Mouse (Mus musculus) ES-Bruce4 (cell line): ENCODE results near the gene Zranb3. TPM values are rescaled to one million over a fixed set of nuclear protein-coding genes. Genes with fewer than 3 reads are reported as not detected.

ENCODE experiments used
- H3K27ac ChIP-seq: 2 replicates; pipeline ENCODE4 v1.5.1; 2012; ENCODE audit warnings: low read length, inconsistent platforms; ENCODE audit not compliant: insufficient read depth
- H3K27me3 ChIP-seq: 2 replicates; pipeline ENCODE4 v1.6.1; 2012; ENCODE audit warnings: mild to moderate bottlenecking, low read length, inconsistent platforms; ENCODE audit not compliant: control insufficient read depth, poor library complexity, insufficient read depth, severe bottlenecking
- H3K36me3 ChIP-seq: 2 replicates; pipeline ENCODE4 v1.6.1; 2012; ENCODE audit warnings: inconsistent platforms, mild to moderate bottlenecking, low read length, moderate library complexity; ENCODE audit not compliant: control insufficient read depth, poor library complexity, insufficient read depth, severe bottlenecking
- H3K4me1 ChIP-seq: one replicate; pipeline ENCODE4 v1.8.1; 2011; ENCODE audit warnings: low read length; ENCODE audit not compliant: control insufficient read depth, insufficient read depth
- H3K4me3 ChIP-seq: 2 replicates; pipeline ENCODE4 v1.5.1; 2011; ENCODE audit warnings: low read depth, mild to moderate bottlenecking, low read length
- H3K9ac ChIP-seq: 2 replicates; pipeline ENCODE4 v1.6.1; 2012; ENCODE audit warnings: low read depth, mild to moderate bottlenecking, inconsistent platforms; ENCODE audit not compliant: poor library complexity, severe bottlenecking
- H3K9me3 ChIP-seq: replicated peaks from 2 replicates; pipeline ENCODE4 v1.6.1; 2012; ENCODE audit warnings: mild to moderate bottlenecking, low read length, inconsistent platforms; ENCODE audit not compliant: control insufficient read depth, poor library complexity, insufficient read depth, severe bottlenecking
- CTCF ChIP-seq: IDR thresholded peaks from one replicate; pipeline ENCODE4 v1.8.1; 2011; ENCODE audit warnings: low read depth, low read length
- EP300 ChIP-seq: IDR thresholded peaks from 2 replicates; pipeline ENCODE4 v1.6.1; 2011; ENCODE audit warnings: low read depth, low read length; ENCODE audit not compliant: insufficient read depth
- POLR2A ChIP-seq: IDR thresholded peaks from one replicate; pipeline ENCODE4 v1.8.1; 2011; ENCODE audit warnings: low read length; ENCODE audit not compliant: insufficient read depth
- polyA plus RNA-seq: library from polyadenylated mRNA; stranded (reverse); fragments of >200 nt; gene quantifications from 2 replicates; pipeline ENCODE4 v1.2.4, GENCODE M21; 2011; ENCODE audit warnings: low read depth; ENCODE audit not compliant: missing spikeins, insufficient read depth, insufficient read length

Gene Zranb3
- polyA plus RNA-seq, 1 experiment = 55.7 TPM

- H3K9me3 ChIP-seq = no peaks in the 10 kb centered on the region
- no peaks in the 10 kb centered on the region for H3K27me3 ChIP-seq
- H3K4me3 ChIP-seq = no peak overlapping the region
- no peaks in the 10 kb centered on the region for H3K4me1 ChIP-seq
- no peaks in the 10 kb centered on the region for H3K36me3 ChIP-seq
- no peak for TF ChIP-seq CTCF
- TF ChIP-seq EP300 = no peak
- TF ChIP-seq POLR2A = no peak
- H3K9ac ChIP-seq = no peak overlapping the region
- H3K27ac ChIP-seq = no peak overlapping the region
Observed at GRCm38 (mm10) chr1:127982268-127982667, 120.6 kb downstream of the Zranb3 start.

GRCm38 (mm10) chr1:127980911-127981559 lies 121.8 kb downstream of the Zranb3 start:
- Histone ChIP-seq H3K4me3 (no peak overlapping the region), H3K9me3 (no peaks in the 10 kb centered on the region), H3K36me3 (no peaks in the 10 kb centered on the region), H3K27ac (no peak overlapping the region), H3K27me3 (no peaks in the 10 kb centered on the region), H3K9ac (no peak overlapping the region), H3K4me1 (no peaks in the 10 kb centered on the region)
- TF ChIP-seq EP300 (no peak), CTCF (no peak), POLR2A (no peak)

DNA sequence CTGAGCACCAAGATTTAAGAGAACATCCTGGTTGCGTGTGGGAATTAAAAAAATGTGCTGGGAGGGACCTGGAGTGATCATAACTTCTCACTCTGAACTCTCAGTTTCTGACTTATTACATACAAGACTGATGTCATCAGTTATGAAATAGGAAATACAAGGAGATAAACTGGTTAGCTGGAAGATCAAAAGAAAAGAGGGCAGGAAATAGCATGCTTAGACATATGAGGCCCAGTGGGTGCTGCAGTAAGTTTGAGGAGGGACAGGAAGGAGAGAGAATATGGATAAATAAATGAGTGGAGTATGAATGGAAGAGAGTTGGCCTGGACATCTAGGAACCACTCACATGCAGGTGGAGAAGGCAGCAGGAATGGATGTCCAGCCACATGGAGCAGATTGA lies 124.7 kb downstream of the Zranb3 start:
- Histone ChIP-seq H3K4me3 (no peak overlapping the region), H3K27ac (no peak overlapping the region), H3K27me3 (no peaks in the 10 kb centered on the region), H3K36me3 (peaks cover 2% of the 10 kb centered on the region; the same call in 1 of the 2 replicates), H3K4me1 (no peaks in the 10 kb centered on the region), H3K9me3 (no peaks in the 10 kb centered on the region), H3K9ac (no peak overlapping the region)
- no peak for TF ChIP-seq POLR2A
- TF ChIP-seq EP300 = no peak
- TF ChIP-seq CTCF = no peak

DNA sequence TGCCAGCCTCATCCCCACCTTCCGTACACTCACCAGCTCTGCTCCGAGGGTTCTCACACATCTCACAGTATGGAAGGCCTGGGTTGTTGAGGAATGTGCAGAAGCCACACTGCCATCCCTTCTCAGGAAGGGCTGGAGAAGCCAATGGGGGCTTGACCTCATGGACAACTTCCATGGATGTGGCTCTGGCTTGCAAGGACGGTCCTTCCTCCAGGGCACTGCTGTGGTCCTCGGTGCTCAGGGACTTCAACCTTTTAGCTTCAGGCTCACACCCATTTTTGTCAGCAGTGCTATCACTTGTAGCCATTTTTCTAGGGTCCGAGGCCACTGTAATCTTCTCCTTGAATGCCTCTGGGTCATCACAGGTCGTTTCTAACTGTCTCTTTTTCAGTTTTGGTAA lies 126.7 kb downstream of the Zranb3 start:
- Histone ChIP-seq H3K27ac (no peak overlapping the region), H3K9me3 (no peaks in the 10 kb centered on the region), H3K36me3 (peaks cover 2% of the 10 kb centered on the region; the same call in 1 of the 2 replicates), H3K4me3 (no peak overlapping the region), H3K9ac (no peak overlapping the region), H3K4me1 (no peaks in the 10 kb centered on the region), H3K27me3 (no peaks in the 10 kb centered on the region)
- TF ChIP-seq POLR2A (no peak), EP300 (no peak), CTCF (no peak)

GRCm38 (mm10) chr1:127975676-127976075 lies 127.2 kb downstream of the Zranb3 start:
- Histone ChIP-seq H3K9ac (no peak overlapping the region), H3K4me1 (no peaks in the 10 kb centered on the region), H3K27me3 (no peaks in the 10 kb centered on the region), H3K9me3 (no peaks in the 10 kb centered on the region), H3K4me3 (no peak overlapping the region), H3K36me3 (peaks cover 2% of the 10 kb centered on the region; the same call in 1 of the 2 replicates), H3K27ac (no peak overlapping the region)
- TF ChIP-seq CTCF (no peak), POLR2A (no peak), EP300 (no peak)

DNA sequence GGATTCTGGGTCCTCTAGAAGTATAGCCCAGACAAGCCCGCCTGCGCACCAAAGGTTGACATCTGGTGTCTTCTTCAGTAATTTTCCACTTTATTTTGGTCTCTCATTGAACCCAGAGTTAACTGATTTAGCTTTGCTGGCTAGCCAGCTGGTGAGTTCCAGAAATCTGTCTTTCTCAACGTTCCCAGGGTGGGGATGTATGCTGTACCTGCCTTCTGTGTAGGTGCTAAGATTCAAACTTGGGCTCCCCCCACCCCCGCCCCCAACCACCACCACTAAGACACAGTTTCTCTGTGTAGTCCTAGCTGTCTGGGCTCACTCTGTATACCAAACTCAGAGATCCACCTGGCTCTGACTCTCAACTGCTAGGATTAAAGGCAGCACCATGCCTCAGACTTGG lies 128.8 kb downstream of the Zranb3 start:
- H3K36me3 ChIP-seq = peaks cover 2% of the 10 kb centered on the region; the same call in 1 of the 2 replicates
- no peak overlapping the region for H3K27ac ChIP-seq
- no peak overlapping the region for H3K4me3 ChIP-seq
- H3K9ac ChIP-seq = no peak overlapping the region
- H3K9me3 ChIP-seq = no peaks in the 10 kb centered on the region
- H3K27me3 ChIP-seq = no peaks in the 10 kb centered on the region
- no peak for TF ChIP-seq POLR2A
- no peak for TF ChIP-seq EP300
- no peak for TF ChIP-seq CTCF
- H3K4me1 ChIP-seq = no peaks in the 10 kb centered on the region
